Mouse (Mus musculus): ENCODE results near the gene Actr2. TPM values are rescaled to one million over a fixed set of nuclear protein-coding genes. Genes with fewer than 3 reads are reported as not detected.
"Not testable (repeated sequence)": the region's sequence is repeated elsewhere in the genome, so short reads cannot be mapped to it uniquely, and the experiment has no call there.

Gene Actr2
- total RNA-seq, 2 experiments from 2014 or later = 258 to 277 TPM

DNA sequence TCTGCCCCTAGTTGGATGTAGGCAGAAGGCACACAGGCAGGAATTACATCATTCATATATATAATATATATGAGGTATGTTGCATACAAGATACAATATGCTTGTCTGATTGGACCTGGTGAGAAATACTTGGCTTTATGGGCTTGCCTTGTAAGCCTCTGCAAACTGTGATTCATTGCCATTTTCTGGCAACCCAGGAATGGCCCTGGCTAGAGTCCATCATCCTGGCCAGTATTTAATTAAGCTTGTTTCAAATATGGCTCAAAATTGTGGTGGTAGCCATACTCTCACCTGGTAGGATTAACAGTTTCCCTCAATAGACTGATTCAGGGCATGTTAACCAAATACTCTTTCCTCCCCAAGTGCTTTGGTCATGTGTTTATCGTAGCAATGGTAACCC is 46.6 kb downstream of the Actr2 start:
- TF ChIP-seq CTCF (IDR thresholded peaks at IDR 0.05) = no peak
- no peak overlapping the region for H3K4me3 ChIP-seq
- no peak for DNase-seq (ENCODE audit: extremely low spot score in 1 of 2, low spot score in 2 of 2)
- intact Hi-C loops (cut with DNase I) = no loop called here
- no peak overlapping the region for H3K27ac ChIP-seq

DNA sequence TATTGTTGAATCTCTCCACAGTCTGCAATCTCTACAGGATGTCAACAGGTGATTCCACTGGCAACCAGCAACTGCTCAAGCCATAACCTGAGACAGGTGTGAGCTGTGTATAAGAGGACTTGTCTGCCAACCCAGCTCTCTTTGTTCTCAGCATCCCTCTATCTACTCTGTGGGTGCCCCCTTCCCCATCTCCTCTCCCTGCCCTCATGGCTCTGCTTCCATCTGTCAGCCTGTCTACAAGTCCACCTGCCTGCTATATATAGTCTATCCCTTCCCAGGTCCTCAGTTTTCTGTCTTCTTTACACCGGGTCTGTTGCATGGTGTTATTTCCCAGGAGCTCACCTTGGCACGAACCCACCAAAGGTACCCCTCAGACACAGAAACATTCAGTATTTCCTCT is 47.8 kb downstream of the Actr2 start:
- TF ChIP-seq CTCF (IDR thresholded peaks at IDR 0.05) = no peak
- no peak for DNase-seq (ENCODE audit: extremely low spot score in 1 of 2, low spot score in 2 of 2)
- Histone ChIP-seq H3K27ac (no peak overlapping the region), H3K4me3 (no peak overlapping the region)
- intact Hi-C loops (cut with DNase I) = no loop called here

DNA sequence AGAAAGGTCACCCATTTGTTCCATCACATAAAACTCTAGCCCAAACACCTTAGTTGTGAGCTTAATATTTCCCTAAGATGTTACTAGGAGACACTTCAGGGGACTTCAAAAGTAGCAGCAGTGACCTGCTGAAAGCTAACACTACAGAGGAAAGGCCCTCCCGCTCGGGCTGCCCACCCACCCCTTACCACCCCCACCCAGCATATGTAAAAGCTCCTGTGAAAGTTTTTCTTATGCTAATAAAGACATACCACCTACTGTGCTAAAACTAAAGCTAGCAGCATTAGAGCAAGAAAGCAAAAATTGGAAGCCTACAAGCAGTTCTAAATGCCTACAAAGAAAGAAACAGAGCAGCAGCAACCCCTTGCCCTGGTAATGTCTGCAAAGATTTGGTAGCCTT is 48.6 kb downstream of the Actr2 start:
- DNase-seq (ENCODE audit: extremely low spot score in 1 of 2, low spot score in 2 of 2); H3K27ac ChIP-seq; intact Hi-C loops (cut with DNase I); H3K4me3 ChIP-seq: not testable (repeated sequence)

DNA sequence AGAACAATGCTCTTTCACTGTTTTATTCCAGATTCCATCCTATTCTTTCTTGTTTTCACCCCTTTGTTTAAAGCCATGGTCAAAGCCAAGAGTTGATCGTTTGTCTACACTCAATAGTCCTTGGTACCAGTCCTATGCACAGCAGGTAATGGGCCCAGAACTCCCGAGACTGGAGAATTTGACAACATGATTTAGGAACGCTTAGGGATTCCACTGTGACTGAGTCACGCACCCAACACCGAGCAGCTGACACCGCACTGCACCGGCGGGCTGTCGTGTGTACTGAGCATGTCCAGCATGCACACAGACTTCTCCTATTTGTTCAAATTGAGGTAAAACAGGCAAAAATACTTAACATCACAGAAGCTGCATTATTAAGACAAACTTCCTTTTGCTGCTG is 49.9 kb downstream of the Actr2 start:
- intact Hi-C loops (cut with DNase I); H3K4me3 ChIP-seq; H3K27ac ChIP-seq; DNase-seq (ENCODE audit: extremely low spot score in 1 of 2, low spot score in 2 of 2): not testable (repeated sequence)

DNA sequence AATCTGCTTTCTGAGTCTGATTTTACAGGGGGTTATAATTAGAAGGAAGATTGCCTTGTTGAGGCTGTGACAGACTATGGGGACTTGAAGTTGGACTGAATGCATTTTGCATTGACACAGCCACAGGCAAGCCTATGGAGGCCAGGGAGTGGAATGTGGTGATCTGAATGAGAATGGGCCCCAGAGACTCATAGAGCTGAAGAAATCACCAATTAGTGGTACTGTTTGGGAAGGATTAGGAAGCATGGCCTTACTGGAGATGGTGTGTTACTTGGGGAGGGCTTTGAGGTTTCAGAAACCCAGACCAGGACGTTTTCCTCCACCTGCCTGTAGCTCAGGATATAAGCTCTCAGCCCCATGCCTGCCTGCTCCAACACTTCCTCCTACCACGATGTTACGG is 53.0 kb downstream of the Actr2 start:
- no peak overlapping the region for H3K4me3 ChIP-seq
- DNase-seq (ENCODE audit: extremely low spot score in 1 of 2, low spot score in 2 of 2) = no peak
- no peak for TF ChIP-seq CTCF (IDR thresholded peaks at IDR 0.05)
- intact Hi-C loops (cut with DNase I) = no loop called here
- no peak overlapping the region for H3K27ac ChIP-seq

DNA sequence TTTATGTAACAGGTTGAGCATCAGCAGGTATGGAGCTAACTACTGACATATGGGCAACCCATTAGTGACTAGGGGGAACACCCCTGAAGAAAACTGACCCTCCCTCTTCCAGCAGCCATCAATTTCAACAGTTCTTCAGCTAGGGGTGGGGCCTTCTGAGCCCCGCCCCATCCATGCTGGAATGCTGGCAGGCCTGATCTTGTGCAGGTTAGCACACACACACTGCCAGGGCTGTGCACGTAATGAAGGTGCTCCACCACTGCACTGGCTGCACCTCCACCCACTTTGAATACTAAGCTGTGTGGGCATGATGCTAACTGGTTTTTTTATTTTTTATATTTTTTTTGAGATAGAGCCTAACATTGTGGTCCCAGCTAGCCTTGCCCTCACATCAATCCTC is 55.3 kb downstream of the Actr2 start:
- no peak for TF ChIP-seq CTCF (IDR thresholded peaks at IDR 0.05)
- intact Hi-C loops (cut with DNase I) = no loop called here
- DNase-seq (ENCODE audit: extremely low spot score in 1 of 2, low spot score in 2 of 2) = no peak
- H3K27ac ChIP-seq = no peak overlapping the region
- H3K4me3 ChIP-seq = no peak overlapping the region

DNA sequence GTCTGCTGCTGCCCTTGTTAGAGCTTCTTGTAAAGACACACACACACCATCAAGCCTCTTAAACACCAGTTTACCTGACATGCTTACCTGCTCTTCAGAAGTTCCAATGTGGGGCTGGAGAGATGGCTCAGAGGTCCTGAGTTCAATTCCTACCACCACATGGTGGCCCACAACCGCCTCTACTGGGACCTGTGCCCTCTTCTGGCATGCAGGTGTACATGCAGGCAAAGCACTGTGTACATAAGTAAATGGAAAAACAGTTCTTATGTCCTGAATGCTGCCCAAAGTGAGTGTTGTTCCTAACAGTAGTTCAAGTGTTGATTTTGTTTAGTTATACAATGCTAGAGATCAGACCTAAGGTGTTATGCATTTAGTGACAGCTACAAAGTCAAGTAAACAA is 56.5 kb downstream of the Actr2 start:
- Histone ChIP-seq H3K27ac (no peak overlapping the region), H3K4me3 (no peak overlapping the region)
- intact Hi-C loops (cut with DNase I) = no loop called here
- no peak for DNase-seq (ENCODE audit: extremely low spot score in 1 of 2, low spot score in 2 of 2)
- TF ChIP-seq CTCF (IDR thresholded peaks at IDR 0.05) = peak; percentile 17; the same call in 1 of the 2 replicates

DNA sequence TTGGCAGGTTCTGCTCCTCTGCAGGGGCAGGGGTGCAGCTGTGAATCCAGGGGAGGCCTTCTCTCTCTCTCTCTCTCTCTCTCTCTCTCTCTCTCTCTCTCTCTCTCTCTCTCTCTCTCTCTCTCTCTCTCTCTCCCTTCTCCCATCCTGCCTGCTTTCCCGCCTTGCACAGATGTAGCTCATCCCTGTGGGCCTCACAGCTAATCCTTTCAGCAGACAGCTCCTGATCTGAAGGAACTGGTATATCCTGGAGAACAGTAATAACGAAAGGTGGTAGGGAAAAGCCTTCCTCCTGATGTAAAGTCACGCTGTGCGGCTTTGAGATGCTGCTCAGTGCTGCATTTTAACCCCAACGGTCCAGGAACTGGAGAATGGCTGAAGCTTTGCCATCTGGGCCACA is 58.1 kb downstream of the Actr2 start:
- intact Hi-C loops (cut with DNase I) = no loop called here
- Histone ChIP-seq H3K27ac (no peak overlapping the region), H3K4me3 (no peak overlapping the region)
- DNase-seq (ENCODE audit: extremely low spot score in 1 of 2, low spot score in 2 of 2) = no peak
- TF ChIP-seq CTCF (IDR thresholded peaks at IDR 0.05) = no peak

DNA sequence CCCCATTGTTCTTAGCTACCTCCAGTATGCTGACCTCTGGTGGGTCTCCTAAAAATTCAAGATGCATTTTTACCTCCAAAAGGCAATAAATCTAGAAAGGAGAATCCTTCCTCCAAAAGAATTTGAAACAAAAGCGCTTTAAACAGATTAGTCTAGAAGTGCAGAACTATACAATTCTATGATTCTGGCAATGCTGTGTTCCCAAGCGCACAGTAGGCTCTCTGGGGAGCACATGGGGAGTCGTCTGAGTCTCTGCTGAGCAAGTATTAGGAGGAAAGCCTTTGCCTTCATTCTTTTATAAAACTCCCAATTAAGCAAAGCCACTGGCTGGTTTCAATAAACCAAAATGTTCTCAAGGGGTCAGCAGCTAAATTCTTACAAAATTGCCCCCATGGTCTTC is 58.8 kb downstream of the Actr2 start:
- intact Hi-C loops (cut with DNase I) = no loop called here
- no peak for DNase-seq (ENCODE audit: extremely low spot score in 1 of 2, low spot score in 2 of 2)
- TF ChIP-seq CTCF (IDR thresholded peaks at IDR 0.05) = no peak
- no peak overlapping the region for H3K27ac ChIP-seq
- no peak overlapping the region for H3K4me3 ChIP-seq

DNA sequence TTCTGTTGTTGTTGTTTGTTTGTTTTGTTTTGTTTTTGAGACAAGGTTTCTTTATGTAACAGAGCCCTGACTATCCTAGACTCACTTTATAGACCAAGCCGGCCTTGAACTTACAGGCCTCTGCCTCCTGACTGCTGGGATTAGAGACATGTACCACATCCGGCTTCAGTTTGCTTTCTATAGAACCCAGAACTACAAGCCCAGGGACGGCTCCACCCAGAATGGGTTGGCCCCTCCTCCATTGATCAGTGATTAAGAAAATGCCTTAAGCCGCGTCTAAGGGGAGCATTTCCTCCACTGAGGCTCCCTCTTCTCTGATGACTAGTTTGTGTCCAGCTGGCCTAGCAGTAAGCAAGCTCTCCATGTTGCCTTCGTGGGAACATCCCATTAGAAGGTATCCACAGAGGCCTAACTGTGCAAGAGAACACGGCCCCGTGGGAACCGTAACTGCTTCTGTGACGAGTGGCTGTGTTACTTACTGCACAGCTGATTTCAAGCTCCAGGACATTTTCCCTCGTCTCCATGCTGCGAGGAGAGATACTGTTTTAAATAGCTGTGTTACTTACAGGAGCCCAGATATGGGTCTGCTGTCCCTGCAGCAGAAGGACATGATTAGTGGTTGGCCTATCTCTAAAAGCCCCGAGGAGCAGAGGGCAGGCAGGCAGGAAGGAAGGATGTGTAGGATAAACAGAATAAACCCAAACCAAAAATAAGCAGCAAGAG is 59.7 kb downstream of the Actr2 start:
- H3K27ac ChIP-seq = no peak overlapping the region
- no peak overlapping the region for H3K4me3 ChIP-seq
- no peak for TF ChIP-seq CTCF (IDR thresholded peaks at IDR 0.05)
- intact Hi-C loops (cut with DNase I) = no loop called here
- DNase-seq (ENCODE audit: extremely low spot score in 1 of 2, low spot score in 2 of 2) = no peak

DNA sequence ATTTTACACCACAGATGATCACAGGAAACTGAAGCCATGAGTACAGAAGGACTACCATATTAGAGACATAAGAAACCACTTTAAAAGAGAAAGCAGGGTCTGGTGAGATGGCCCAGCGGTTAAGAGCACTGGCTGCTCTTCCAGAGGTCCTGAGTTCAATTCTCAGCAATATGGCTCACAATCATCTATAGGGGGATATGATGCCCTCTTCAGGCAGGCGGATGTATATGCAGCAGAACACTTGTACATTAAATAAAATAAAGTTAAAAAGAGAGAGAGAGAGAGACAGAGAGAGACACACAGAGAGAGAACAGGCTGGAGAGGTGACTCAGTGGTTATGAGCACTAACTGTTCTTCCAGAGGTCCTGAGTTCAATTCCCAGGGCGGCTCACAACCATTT is 67.1 kb downstream of the Actr2 start:
- H3K27ac ChIP-seq = no peak overlapping the region; the same call in 1 of the 2 replicates
- intact Hi-C loops (cut with DNase I) = no loop called here
- no peak for DNase-seq (ENCODE audit: extremely low spot score in 1 of 2, low spot score in 2 of 2)
- TF ChIP-seq CTCF (IDR thresholded peaks at IDR 0.05) = peak; percentile 53
- H3K4me3 ChIP-seq = no peak overlapping the region

DNA sequence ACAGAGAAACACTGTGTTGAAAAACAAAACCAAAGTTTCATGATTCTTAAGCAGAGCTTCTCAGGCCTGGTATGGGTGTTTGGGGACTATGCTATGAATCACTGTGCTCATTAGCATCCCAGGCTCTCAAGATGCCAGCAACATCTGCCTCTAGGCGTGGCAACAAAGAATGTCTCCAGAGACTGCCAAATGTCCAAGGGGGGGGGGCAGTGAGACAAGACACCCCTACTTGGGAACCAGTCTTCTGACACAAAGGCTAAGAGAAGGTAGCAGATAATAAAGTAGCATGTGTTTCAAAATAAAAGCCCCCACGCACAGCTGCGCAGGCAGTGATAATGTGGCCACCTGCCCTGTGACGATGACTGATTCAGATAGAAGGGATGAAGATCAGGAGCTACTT is 69.5 kb downstream of the Actr2 start:
- TF ChIP-seq CTCF (IDR thresholded peaks at IDR 0.05) = no peak
- Histone ChIP-seq H3K27ac (peak overlapping the region; percentile 81), H3K4me3 (no peak overlapping the region)
- no peak for DNase-seq (ENCODE audit: extremely low spot score in 1 of 2, low spot score in 2 of 2)
- intact Hi-C loops (cut with DNase I) = no loop called here

DNA sequence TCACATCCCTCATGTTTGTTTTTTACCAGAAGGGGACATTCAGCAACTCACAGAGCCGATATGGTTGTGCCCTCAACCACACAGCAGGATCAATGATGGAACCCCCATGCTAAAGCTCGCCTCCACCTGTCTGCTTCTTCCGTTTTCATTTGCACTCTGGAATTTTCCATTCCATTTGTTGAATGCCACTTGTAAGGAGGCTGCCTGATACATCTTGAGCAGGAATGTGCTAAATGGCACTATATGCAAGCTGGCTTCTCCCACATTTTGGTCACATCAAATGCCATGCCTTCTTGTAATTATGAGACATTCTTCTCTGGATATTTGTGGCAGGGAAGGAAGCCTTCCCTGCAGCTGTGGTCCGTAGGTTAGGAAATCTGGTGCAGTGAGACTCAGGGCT is 70.6 kb downstream of the Actr2 start:
- Histone ChIP-seq H3K27ac (peak overlapping the region; percentile 81), H3K4me3 (no peak overlapping the region)
- DNase-seq (ENCODE audit: extremely low spot score in 1 of 2, low spot score in 2 of 2) = no peak
- intact Hi-C loops (cut with DNase I) = loop anchor here (1.0 kb wide), 1 partner anchor 143 kb away; no protein-coding TSS in a partner anchor
- TF ChIP-seq CTCF (IDR thresholded peaks at IDR 0.05) = no peak

Data from left cerebral cortex, adult 2 months (tissue).